Mouse (Mus musculus) C2C12 (cell line): ENCODE measurements around the gene Sdk1. TPM values are rescaled to one million over a fixed set of nuclear protein-coding genes. Genes with fewer than 3 reads are reported as not detected.

Experiments
- H3K27me3 ChIP-seq: one replicate; pipeline ENCODE4 v1.6.1; 2011; ENCODE audit not compliant: control insufficient read depth, insufficient read depth, insufficient read length
- H3K36me3 ChIP-seq: one replicate; pipeline ENCODE4 v1.6.1; 2011; ENCODE audit not compliant: control insufficient read depth, insufficient read depth
- H3K4me3 ChIP-seq: one replicate; pipeline ENCODE4 v1.5.1; 2011; ENCODE audit warnings: mild to moderate bottlenecking, control low read depth; ENCODE audit not compliant: poor library complexity, insufficient read depth, severe bottlenecking
- H3K79me2 ChIP-seq: one replicate; pipeline ENCODE4 v1.6.1; 2011; ENCODE audit not compliant: control insufficient read depth, insufficient read depth
- H3K79me3 ChIP-seq: one replicate; pipeline ENCODE4 v1.6.1; 2011; ENCODE audit warnings: low read depth, control low read depth
- H3ac ChIP-seq: one replicate; pipeline ENCODE3; 2011; ENCODE audit warnings: low read depth; ENCODE audit not compliant: control insufficient read depth, insufficient read length
- CEBPB ChIP-seq: IDR thresholded peaks from one replicate; pipeline ENCODE4 v1.6.1; 2011; ENCODE audit warnings: low read depth, mild to moderate bottlenecking, control low read depth, moderate library complexity
- CTCF ChIP-seq: IDR thresholded peaks from one replicate; pipeline ENCODE4 v1.5.1; 2011; ENCODE audit not compliant: control insufficient read depth, insufficient read depth, insufficient read length
- FOSL1 ChIP-seq: IDR thresholded peaks from one replicate; pipeline ENCODE4 v1.8.0; 2011; ENCODE audit warnings: mild to moderate bottlenecking, low read length; ENCODE audit not compliant: poor library complexity, insufficient read depth, severe bottlenecking
- MAX ChIP-seq: IDR thresholded peaks from one replicate; pipeline ENCODE4 v1.6.1; 2011; ENCODE audit warnings: mild to moderate bottlenecking, control low read depth
- MYOD1 ChIP-seq: IDR thresholded peaks from one replicate; pipeline ENCODE4 v1.6.1; 2011; ENCODE audit warnings: low read depth; ENCODE audit not compliant: control insufficient read depth, insufficient read length
- MYOG ChIP-seq: IDR thresholded peaks from one replicate; pipeline ENCODE4 v1.6.1; 2011; ENCODE audit not compliant: control insufficient read depth, insufficient read length; ENCODE audit errors: extremely low read depth
- USF1 ChIP-seq: IDR thresholded peaks from one replicate; pipeline ENCODE4 v1.6.1; 2011; ENCODE audit warnings: low read depth, mild to moderate bottlenecking, control low read depth, moderate library complexity
- polyA plus RNA-seq: library from polyadenylated mRNA; unstranded; fragments of >200 nt; fragmentation: generic; extraction: Trizol; gene quantifications from one replicate; pipeline ENCODE4 v1.2.1, GENCODE M21; 2012; ENCODE audit warnings: missing spikeins

Gene Sdk1
- polyA plus RNA-seq, 1 experiment = 0.61 TPM

DNA sequence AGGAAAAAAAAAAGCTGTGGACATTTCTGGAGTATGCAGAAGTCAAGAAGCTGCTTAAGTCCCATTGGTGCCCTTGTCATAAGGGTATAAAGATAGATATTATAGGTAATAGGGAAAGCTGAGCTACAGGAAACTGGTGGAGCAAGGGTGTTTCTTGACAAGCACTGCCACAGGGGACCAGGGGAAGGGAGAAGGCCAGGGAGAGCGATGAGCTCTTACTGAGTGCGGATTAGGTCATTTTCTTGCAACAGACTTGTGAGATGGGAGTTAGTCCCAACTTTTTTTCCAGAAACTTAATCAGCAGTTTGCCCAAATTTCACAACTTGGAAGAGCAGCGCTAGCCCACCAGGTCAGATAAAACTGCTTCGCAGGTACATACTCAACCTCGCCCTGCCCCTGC lies 1.9 kb upstream of the Sdk1 start:
- H3K79me3 ChIP-seq = no peaks in the 10 kb centered on the region
- no peak overlapping the region for H3ac ChIP-seq
- no peak overlapping the region for H3K4me3 ChIP-seq
- H3K27me3 ChIP-seq = no peaks in the 10 kb centered on the region
- TF ChIP-seq CEBPB = no peak
- TF ChIP-seq USF1 = no peak
- TF ChIP-seq MYOD1 = no peak
- TF ChIP-seq MAX = no peak
- no peak for TF ChIP-seq FOSL1
- no peak for TF ChIP-seq MYOG
- TF ChIP-seq CTCF = no peak
- H3K79me2 ChIP-seq = no peaks in the 10 kb centered on the region
- H3K36me3 ChIP-seq = no peaks in the 10 kb centered on the region

GRCm38 (mm10) chr5:141240441-141240840 lies 849 bp upstream of the Sdk1 start:
- H3K36me3 ChIP-seq = no peaks in the 10 kb centered on the region
- no peaks in the 10 kb centered on the region for H3K79me2 ChIP-seq
- TF ChIP-seq MYOG (no peak), CTCF (no peak), MAX (no peak), FOSL1 (no peak), USF1 (no peak), CEBPB (no peak), MYOD1 (no peak)
- no peak overlapping the region for H3ac ChIP-seq
- H3K79me3 ChIP-seq = no peaks in the 10 kb centered on the region
- H3K27me3 ChIP-seq = no peaks in the 10 kb centered on the region
- no peak overlapping the region for H3K4me3 ChIP-seq

DNA sequence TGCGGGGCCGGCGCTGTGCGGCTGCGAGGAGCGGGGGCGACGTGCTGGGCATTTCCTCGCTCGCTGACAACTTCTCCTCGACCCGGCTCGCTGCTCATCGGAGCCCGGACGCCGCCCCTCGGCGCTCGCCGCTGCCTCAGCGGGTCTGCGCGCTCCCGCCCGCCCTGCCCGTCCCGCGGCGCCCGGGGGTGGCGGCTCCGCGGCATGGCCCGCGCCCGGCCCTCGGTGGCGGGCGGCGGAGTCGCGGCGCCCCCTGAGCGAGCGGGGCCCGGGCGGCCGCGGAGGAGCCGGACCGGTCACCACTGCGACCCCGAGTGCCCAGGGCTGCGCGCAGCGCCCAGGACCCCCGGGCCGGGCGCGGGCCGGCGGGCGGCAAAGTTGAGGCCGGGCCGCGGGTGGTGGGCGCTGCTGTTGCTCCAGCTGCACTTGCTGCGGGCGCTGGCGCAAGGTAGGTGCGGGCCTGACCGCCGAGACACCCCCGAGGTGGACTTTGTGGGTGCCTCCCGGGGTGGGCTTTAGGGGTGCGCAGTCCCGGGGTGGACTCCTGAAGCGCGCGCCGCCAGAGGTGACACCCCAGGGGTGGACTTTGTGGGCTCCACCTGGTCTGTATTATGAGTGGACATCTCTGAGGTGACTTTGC lies 475 bp downstream of the Sdk1 start:
- Histone ChIP-seq H3K4me3 (no peak overlapping the region), H3K79me3 (no peaks in the 10 kb centered on the region), H3K79me2 (no peaks in the 10 kb centered on the region), H3K36me3 (no peaks in the 10 kb centered on the region), H3ac (peak overlapping the region; percentile 60), H3K27me3 (no peaks in the 10 kb centered on the region)
- TF ChIP-seq MYOD1 (no peak), USF1 (no peak), FOSL1 (no peak), CTCF (no peak), CEBPB (no peak), MAX (no peak), MYOG (no peak)

DNA sequence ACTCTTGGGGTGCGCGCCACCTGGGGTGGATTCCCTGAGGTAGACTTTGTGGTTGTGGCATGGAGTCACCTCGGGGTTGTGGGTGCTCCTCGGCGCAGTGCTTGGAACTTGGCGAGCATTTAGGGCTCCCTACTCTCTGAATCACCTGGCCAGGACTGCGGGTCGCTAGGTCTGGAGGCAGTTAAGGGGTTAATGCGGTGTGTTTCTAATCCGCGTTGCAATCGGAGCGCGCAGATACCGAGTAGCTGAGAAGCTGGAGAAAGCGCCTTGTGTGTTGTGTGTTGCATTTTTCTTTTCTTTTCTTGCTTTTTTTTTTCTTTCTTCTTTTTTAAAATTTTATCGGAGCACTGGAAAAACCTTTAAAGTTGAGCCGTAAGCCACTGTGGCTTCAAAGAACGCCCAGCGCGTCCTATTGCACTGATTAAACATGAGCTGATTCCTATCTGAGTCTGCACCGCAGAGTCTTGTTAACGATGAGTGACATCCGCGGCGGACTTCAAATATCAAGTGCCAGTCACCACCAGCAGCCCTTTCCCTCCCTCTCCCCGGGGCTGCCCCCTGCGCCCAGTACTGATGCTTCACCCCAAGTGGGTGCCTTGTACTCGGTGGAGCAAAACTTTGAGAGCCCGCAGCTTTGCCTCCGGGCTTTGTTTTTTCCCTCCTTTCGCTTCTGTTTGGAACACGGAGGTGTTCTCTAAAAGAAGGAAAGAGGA lies 2.1 kb downstream of the Sdk1 start:
- Histone ChIP-seq H3K27me3 (no peaks in the 10 kb centered on the region), H3ac (no peak overlapping the region), H3K4me3 (no peak overlapping the region), H3K79me3 (no peaks in the 10 kb centered on the region), H3K36me3 (no peaks in the 10 kb centered on the region), H3K79me2 (no peaks in the 10 kb centered on the region)
- TF ChIP-seq MYOG (no peak), CEBPB (no peak), CTCF (no peak), MYOD1 (no peak), FOSL1 (no peak), USF1 (no peak), MAX (no peak)

DNA sequence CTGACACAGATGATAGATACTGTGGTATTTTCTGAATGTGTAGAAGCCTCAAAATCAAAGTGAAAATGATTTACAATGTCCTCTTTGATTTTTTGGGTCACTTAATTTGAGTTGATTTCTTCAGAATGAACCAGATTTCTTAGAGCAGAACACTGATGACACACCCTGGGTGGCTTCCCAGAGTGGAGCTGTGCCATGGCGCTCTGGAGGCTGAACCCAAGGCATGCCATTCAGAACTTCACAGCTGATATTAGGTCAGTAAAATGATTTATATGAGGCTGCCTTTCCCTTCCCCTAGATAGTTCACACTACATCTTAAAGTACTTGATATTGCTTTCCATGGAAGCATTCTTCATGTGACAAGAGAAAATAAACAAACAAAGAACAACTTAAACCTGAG lies 23.0 kb downstream of the Sdk1 start:
- Histone ChIP-seq H3K4me3 (no peak overlapping the region), H3K36me3 (no peaks in the 10 kb centered on the region), H3K79me3 (no peaks in the 10 kb centered on the region), H3K79me2 (no peaks in the 10 kb centered on the region), H3ac (no peak overlapping the region), H3K27me3 (no peaks in the 10 kb centered on the region)
- TF ChIP-seq FOSL1 (no peak), MAX (no peak), MYOD1 (no peak), MYOG (no peak), CTCF (no peak), USF1 (no peak), CEBPB (no peak)
